Mouse (Mus musculus) CD8-positive naive resting alpha-beta T cell, adult 2 months (primary cell): ENCODE data around the gene Setd6.

Experiments
- DNase-seq, 2 experiments: peaks; one replicate each; pipeline ENCODE4 v3.0.0; 2022; ENCODE audit warnings: low read depth in 2 of 2, low spot score in 2 of 2

Setd6 gene

GRCm38 (mm10) chr8:95715676-95716531, at the start of gene Setd6:
TSS of gene Setd6 (plus strand) at chr8:95715881.
- peak; percentile 72 to 73 for DNase-seq

GRCm38 (mm10) chr8:95668163-95668958, 47.3 kb upstream of the Setd6 start:
- DNase-seq = no peak

GRCm38 (mm10) chr8:95669967-95670366, 45.7 kb upstream of the Setd6 start:
- no peak for DNase-seq

- no peak for DNase-seq
These were observed 43.8 kb upstream of the Setd6 start for GRCm38 (mm10) chr8:95671861-95672260.

GRCm38 (mm10) chr8:95672811-95673210, 42.9 kb upstream of the Setd6 start:
- no peak for DNase-seq

GRCm38 (mm10) chr8:95676631-95677030, 39.0 kb upstream of the Setd6 start, which contains the start of gene Ndrg4:
TSS of gene Ndrg4 (plus strand) at chr8:95676980.
- DNase-seq = no peak

- no peak for DNase-seq
These were observed 38.1 kb upstream of the Setd6 start for GRCm38 (mm10) chr8:95677591-95678023.

- DNase-seq = no peak
These were observed 37.6 kb upstream of the Setd6 start for GRCm38 (mm10) chr8:95678024-95678611.

- no peak for DNase-seq
These were observed 27.5 kb upstream of the Setd6 start for GRCm38 (mm10) chr8:95688073-95688672.

GRCm38 (mm10) chr8:95690929-95691541, 24.6 kb upstream of the Setd6 start:
- DNase-seq = no peak

GRCm38 (mm10) chr8:95694631-95695030, 21.1 kb upstream of the Setd6 start:
- no peak for DNase-seq

GRCm38 (mm10) chr8:95696661-95697060, 19.0 kb upstream of the Setd6 start:
- DNase-seq = no peak

- DNase-seq = peak; percentile 69 to 78
These were observed 18.6 kb upstream of the Setd6 start for GRCm38 (mm10) chr8:95697128-95697527.

GRCm38 (mm10) chr8:95698179-95698578, 17.5 kb upstream of the Setd6 start:
- no peak for DNase-seq

GRCm38 (mm10) chr8:95700282-95700681, 15.4 kb upstream of the Setd6 start:
- no peak for DNase-seq

GRCm38 (mm10) chr8:95701809-95702208, 13.9 kb upstream of the Setd6 start:
- no peak for DNase-seq

- DNase-seq = peak; percentile 57 to 62
These were observed 12.9 kb upstream of the Setd6 start for GRCm38 (mm10) chr8:95702480-95703446.

- DNase-seq = no peak
These were observed 12.0 kb upstream of the Setd6 start for GRCm38 (mm10) chr8:95703461-95704260.

GRCm38 (mm10) chr8:95704538-95704937, 11.1 kb upstream of the Setd6 start:
- DNase-seq = no peak
